Mouse (Mus musculus): ENCODE measurements around the gene Gm37240.

- TF ChIP-seq HCFC1 (IDR thresholded peaks at IDR 0.05; ENCODE audit: borderline replicate concordance, insufficient read depth, low read length): no peak
- no peak for TF ChIP-seq ZNF384 (IDR thresholded peaks at IDR 0.05; ENCODE audit: low read depth, low read length)
- no peak for TF ChIP-seq CHD2 (IDR thresholded peaks at IDR 0.05; ENCODE audit: low read depth, low read length)
Observed at GRCm38 (mm10) chr3:84563415-84563814, 1323.9 kb downstream of the Gm37240 start.

All from ES-E14 (cell line).